Comparison of ENCODE assay signal across 19 mouse cellular contexts in the genomic region with DNA sequence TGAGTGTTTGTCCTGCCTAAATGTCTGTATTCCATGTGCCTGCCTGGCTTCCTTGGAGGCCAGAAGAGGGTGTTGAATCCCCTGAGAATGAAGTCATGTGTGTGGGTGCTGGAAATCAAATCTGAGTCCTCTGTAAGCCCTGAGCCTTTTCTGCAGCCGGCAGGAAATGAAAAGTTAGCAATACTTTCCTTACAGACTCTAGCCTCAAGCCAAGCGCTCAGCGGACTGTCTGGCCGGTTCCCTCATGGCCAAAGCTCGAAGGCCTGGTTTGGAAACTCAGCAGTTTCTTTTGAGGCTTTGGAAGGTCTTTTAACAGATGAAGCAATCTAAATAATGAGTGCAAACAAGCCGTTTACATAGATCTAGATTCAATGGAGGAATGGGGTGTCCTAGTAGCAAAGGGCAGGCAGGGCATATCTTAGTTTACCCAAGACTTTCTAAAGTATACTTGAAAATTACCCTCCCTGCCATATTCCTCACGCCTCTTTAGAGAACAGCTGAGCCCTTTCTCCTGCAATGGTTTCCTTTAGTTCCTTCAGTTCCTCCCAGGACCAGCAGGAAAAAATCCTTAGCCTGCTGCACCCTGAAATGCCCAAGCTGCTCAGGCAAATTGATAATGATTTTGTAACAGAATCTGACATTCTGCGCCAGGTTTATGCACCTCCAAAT.
DNase-seq lines count a peak whose midpoint lies in the region; ATAC-seq and TF ChIP-seq lines count a peak whose summit lies in the region.
"Had no signal": no experiment of that assay in that cellular context is flagged by ENCODE, and none has a peak within 500 bp of the region (broad histone marks: within the 10 kb centered on the region; RNA-seq: fewer than 3 reads in every experiment).

No protein-coding gene starts in this region.

- peaks cover 9% of the 10 kb centered on the region for H3K79me2 ChIP-seq in heart, adult 2 months (replicated peaks; ENCODE audit: control insufficient read depth, insufficient read depth, low read length)

- no peak overlapping the region for H3K9ac ChIP-seq in heart, adult 2 months (ENCODE audit: low read depth, low read length)
- H3K9ac ChIP-seq in limb, embryonic 12.5 days (replicated peaks) = no peak overlapping the region
- H3K9ac ChIP-seq in lung, embryonic 15.5 days = no peak overlapping the region
- no peak overlapping the region for H3K9ac ChIP-seq in stomach, embryonic 15.5 days
- H3K9ac ChIP-seq: heart, embryonic 15.5 days; limb, embryonic 13.5 days; liver, embryonic 14.5 days; midbrain, embryonic 13.5 days; neural tube, embryonic 13.5 days had no signal

- TF ChIP-seq POLR2A in heart, adult 2 months (IDR thresholded peaks at IDR 0.05; ENCODE audit: insufficient read depth, low read depth, low read length) = no peak

- no peak for TF ChIP-seq EP300 in heart, adult 2 months (IDR thresholded peaks at IDR 0.05; ENCODE audit: insufficient read depth, low read depth, low read length)

- intact Hi-C loops in heart, adult 2 months (cut with DNase I) = loop anchor here (5.0 kb wide), 1 partner anchor 142 kb away; a partner anchor contains a TSS
- intact Hi-C loops in left cerebral cortex, postnatal 36 days (cut with DNase I) = no loop called here

- no peaks in the 10 kb centered on the region for H3K27me3 ChIP-seq in heart, adult 2 months (ENCODE audit: control insufficient read depth, insufficient read depth, low read length)
- H3K27me3 ChIP-seq in heart, embryonic 10.5 days (ENCODE audit: insufficient read depth, poor library complexity, severe bottlenecking) = no peaks in the 10 kb centered on the region
- no peaks in the 10 kb centered on the region for H3K27me3 ChIP-seq in limb, embryonic 12.5 days
- no peaks in the 10 kb centered on the region for H3K27me3 ChIP-seq in lung, embryonic 15.5 days
- H3K27me3 ChIP-seq in stomach, embryonic 15.5 days (replicated peaks) = no peaks in the 10 kb centered on the region
- H3K27me3 ChIP-seq: heart, embryonic 15.5 days; limb, embryonic 13.5 days; midbrain, embryonic 13.5 days; neural tube, embryonic 13.5 days had no signal

- no peak overlapping the region for H3K4me2 ChIP-seq in limb, embryonic 12.5 days
- no peak overlapping the region for H3K4me2 ChIP-seq in lung, embryonic 15.5 days
- no peak overlapping the region for H3K4me2 ChIP-seq in stomach, embryonic 15.5 days
- H3K4me2 ChIP-seq: heart, embryonic 15.5 days; limb, embryonic 13.5 days; midbrain, embryonic 13.5 days; neural tube, embryonic 13.5 days had no signal

- H3K27ac ChIP-seq in heart, adult 2 months = no peak overlapping the region
- no peak overlapping the region for H3K27ac ChIP-seq in heart, embryonic 10.5 days
- 0 out of 2 replicates have a peak overlapping the region, but pooled peaks have one; percentile 62 for H3K27ac ChIP-seq in limb, embryonic 12.5 days
- H3K27ac ChIP-seq in lung, embryonic 15.5 days = peak overlapping the region; percentile 13; the same call in 1 of the 2 replicates
- no peak overlapping the region for H3K27ac ChIP-seq in stomach, embryonic 15.5 days
- H3K27ac ChIP-seq: heart, embryonic 15.5 days; limb, embryonic 13.5 days; liver, embryonic 14.5 days; midbrain, embryonic 13.5 days; neural tube, embryonic 13.5 days had no signal

- WGBS in heart, adult 2 months = 55% methylated on average over 8 of the region's 8 CpGs
- WGBS in heart, embryonic 10.5 days = 69% methylated on average over 8 of the region's 8 CpGs
- 42% methylated on average over 8 of the region's 8 CpGs for WGBS in limb, embryonic 12.5 days
- 34% methylated on average over 8 of the region's 8 CpGs for WGBS in lung, embryonic 15.5 days
- WGBS in stomach, embryonic 15.5 days = 38% methylated on average over 8 of the region's 8 CpGs

- no peak for ATAC-seq in limb, embryonic 12.5 days (ENCODE audit: insufficient number of reproducible peaks, insufficient read depth, low FRiP score, low TSS enrichment, low read depth)
- no peak for ATAC-seq in lung, embryonic 15.5 days (ENCODE audit: borderline replicate concordance, extremely low read depth, low FRiP score, low TSS enrichment)
- peak; percentile 50; the same call in 1 of the 2 replicates for ATAC-seq in stomach, embryonic 15.5 days (ENCODE audit: insufficient read depth, low FRiP score, low read depth)
- ATAC-seq: forebrain, embryonic 14.5 days; midbrain, embryonic 13.5 days had no signal

- H3K4me1 ChIP-seq in heart, adult 2 months (ENCODE audit: control insufficient read depth, insufficient read depth, low read length) = peaks cover 13% of the 10 kb centered on the region
- 0 out of 2 replicates have a peak, but pooled peaks cover 6% of the 10 kb centered on the region for H3K4me1 ChIP-seq in heart, embryonic 10.5 days
- H3K4me1 ChIP-seq in limb, embryonic 12.5 days (replicated peaks) = peaks cover 43% of the 10 kb centered on the region
- peaks cover 36% of the 10 kb centered on the region for H3K4me1 ChIP-seq in lung, embryonic 15.5 days
- H3K4me1 ChIP-seq in stomach, embryonic 15.5 days = no peaks in the 10 kb centered on the region

- H3K36me3 ChIP-seq in heart, adult 2 months (ENCODE audit: control insufficient read depth, insufficient read depth, low read length) = peaks cover 8% of the 10 kb centered on the region
- H3K36me3 ChIP-seq in heart, embryonic 10.5 days = no peaks in the 10 kb centered on the region
- no peaks in the 10 kb centered on the region for H3K36me3 ChIP-seq in limb, embryonic 12.5 days
- no peaks in the 10 kb centered on the region for H3K36me3 ChIP-seq in lung, embryonic 15.5 days
- H3K36me3 ChIP-seq in stomach, embryonic 15.5 days = no peaks in the 10 kb centered on the region
- H3K36me3 ChIP-seq: heart, embryonic 15.5 days; limb, embryonic 13.5 days; midbrain, embryonic 13.5 days; neural tube, embryonic 13.5 days had no signal

- H3K9me3 ChIP-seq in heart, embryonic 10.5 days = no peaks in the 10 kb centered on the region
- no peaks in the 10 kb centered on the region for H3K9me3 ChIP-seq in limb, embryonic 12.5 days
- H3K9me3 ChIP-seq in lung, embryonic 15.5 days = no peaks in the 10 kb centered on the region
- H3K9me3 ChIP-seq in stomach, embryonic 15.5 days = no peaks in the 10 kb centered on the region
- H3K9me3 ChIP-seq: heart, embryonic 15.5 days; limb, embryonic 13.5 days; midbrain, embryonic 13.5 days; neural tube, embryonic 13.5 days had no signal

- TF ChIP-seq CTCF in heart, adult 2 months (IDR thresholded peaks at IDR 0.05) = 0 out of 2 replicates have a peak, but pooled peaks have one; percentile 2

- no peak overlapping the region for H3K4me3 ChIP-seq in heart, adult 2 months
- H3K4me3 ChIP-seq in heart, embryonic 10.5 days = no peak overlapping the region
- no peak overlapping the region for H3K4me3 ChIP-seq in limb, embryonic 12.5 days (replicated peaks)
- H3K4me3 ChIP-seq in lung, embryonic 15.5 days = no peak overlapping the region
- no peak overlapping the region for H3K4me3 ChIP-seq in stomach, embryonic 15.5 days (replicated peaks)
- H3K4me3 ChIP-seq: erythroblast, embryonic 14.5 days; heart, embryonic 15.5 days; limb, embryonic 13.5 days; midbrain, embryonic 13.5 days; neural tube, embryonic 13.5 days had no signal

- DNase-seq in heart, adult 2 months = no peak
- DNase-seq in heart, embryonic 10.5 days (ENCODE audit: low spot score) = no peak
- DNase-seq in left cerebral cortex, postnatal 36 days (ENCODE audit: low spot score in 2 of 2) = no peak
- DNase-seq in MN1 (ENCODE audit: low spot score) = no peak
- DNase-seq: cerebellum, adult 8-10 months; gastrocnemius, postnatal 10 days; heart, adult 18-20 months; kidney, adult 18-20 months; kidney, postnatal 25 days had no signal

Comparison
In these comparisons a context has a peak if more than half of its experiments do, and no peak if none do; other contexts are left out.
1. H3K27ac ChIP-seq: peak in limb, embryonic 12.5 days (single experiment) and lung, embryonic 15.5 days (single experiment); none in heart, adult 2 months (single experiment), heart, embryonic 10.5 days (single experiment) and stomach, embryonic 15.5 days (single experiment).